Mouse (Mus musculus): ENCODE data around the gene Elobl. TPM values are rescaled to one million over a fixed set of nuclear protein-coding genes. Genes with fewer than 3 reads are reported as not detected.

Elobl gene
- polyA plus RNA-seq, 1 experiment from 2014 or later, result not detected

DNA sequence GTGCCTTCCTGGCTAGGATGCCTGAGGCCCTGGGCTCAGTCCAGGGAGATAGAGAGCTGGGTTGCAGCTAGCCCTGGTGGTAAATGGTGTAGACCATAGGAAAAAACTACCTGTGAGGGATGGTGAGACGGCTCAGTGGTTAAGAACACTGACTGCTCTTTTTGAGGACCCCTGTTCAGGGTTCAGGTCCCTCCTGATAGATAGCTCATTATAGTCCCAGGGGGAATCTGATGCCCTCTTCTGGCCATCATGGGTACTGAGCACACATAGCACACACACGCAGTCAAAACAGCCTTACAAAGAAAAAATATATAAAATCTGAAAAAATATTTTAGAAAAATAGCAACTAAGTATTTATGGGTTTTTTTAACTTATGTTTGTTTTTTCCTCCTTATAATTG, 9.6 kb upstream of the Elobl start:
- no peaks in the 10 kb centered on the region for H3K27me3 ChIP-seq (ENCODE audit: control insufficient read depth, insufficient read depth, low read length)
- H3K9ac ChIP-seq (ENCODE audit: low read length), result no peak overlapping the region
- H3K4me2 ChIP-seq (ENCODE audit: low read depth), result no peak overlapping the region
- H3K4me3 ChIP-seq (ENCODE audit: low read depth, low read length), result no peak overlapping the region
- ATAC-seq (ENCODE audit: insufficient read depth, low FRiP score, low TSS enrichment) (no peak), DNase-seq (ENCODE audit: low spot score) (no peak)
- no peaks in the 10 kb centered on the region for H3K9me3 ChIP-seq (ENCODE audit: control insufficient read depth, low read length)
- 86% methylated on average over 2 of the region's 2 CpGs for WGBS
- H3K4me1 ChIP-seq (ENCODE audit: control insufficient read depth, insufficient read depth, low read length), result no peaks in the 10 kb centered on the region; the same call in 1 of the 2 replicates
- no peaks in the 10 kb centered on the region for H3K36me3 ChIP-seq (ENCODE audit: control insufficient read depth, insufficient read depth, low read length)
- no peak overlapping the region for H3K27ac ChIP-seq (ENCODE audit: low read depth, low read length)

DNA sequence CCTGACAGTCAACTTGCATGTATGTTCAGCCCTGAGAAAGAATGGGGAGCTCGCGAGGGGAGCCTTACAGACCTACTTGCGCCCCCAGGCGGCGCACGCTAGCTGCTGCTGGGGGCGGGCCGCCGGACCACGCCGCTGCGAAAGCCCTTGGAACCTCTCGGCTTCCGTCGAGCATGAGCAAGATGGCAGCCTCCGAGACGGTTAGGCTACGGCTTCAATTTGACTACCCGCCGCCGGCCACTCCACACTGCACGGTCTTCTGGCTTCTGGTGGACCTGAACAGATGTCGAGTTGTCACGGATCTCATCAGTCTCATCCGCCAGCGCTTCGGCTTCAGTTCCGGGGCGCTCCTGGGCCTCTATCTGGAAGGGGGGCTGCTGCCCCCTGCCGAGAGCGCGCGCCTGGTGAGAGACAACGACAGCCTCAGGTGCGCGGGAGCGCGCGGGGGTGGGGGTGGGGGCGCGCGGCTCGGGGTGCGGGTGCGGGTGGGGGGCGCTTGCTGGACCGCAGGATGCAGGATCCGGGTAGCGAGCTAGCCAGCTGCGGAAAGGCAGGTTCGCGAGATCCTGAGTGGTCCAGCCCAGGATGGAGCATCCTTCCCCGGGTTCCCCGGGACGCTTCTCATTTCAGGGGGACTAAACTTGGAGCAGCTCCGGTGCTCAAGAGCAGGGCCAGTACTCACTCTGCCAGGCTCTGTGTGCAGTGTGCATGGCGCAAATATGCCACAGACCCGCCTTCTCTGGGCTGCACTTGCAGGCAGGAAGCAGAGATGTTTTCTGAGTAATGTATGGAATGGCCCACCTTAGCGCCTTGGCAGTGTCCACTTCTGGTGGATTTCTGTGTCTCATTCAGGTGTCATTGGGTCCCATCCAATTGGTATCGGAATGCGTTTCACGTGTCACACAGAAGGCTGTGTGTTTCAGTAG, 7.3 kb upstream of the Elobl start:
- WGBS, result 2% methylated on average over 62 of the region's 62 CpGs
- DNase-seq (ENCODE audit: low spot score) (peak; percentile 96), ATAC-seq (ENCODE audit: insufficient read depth, low FRiP score, low TSS enrichment) (peak; percentile 79)
- H3K27me3 ChIP-seq (ENCODE audit: control insufficient read depth, insufficient read depth, low read length), result no peaks in the 10 kb centered on the region
- H3K9ac ChIP-seq (ENCODE audit: low read length), result peak overlapping the region; percentile 88
- no peaks in the 10 kb centered on the region for H3K36me3 ChIP-seq (ENCODE audit: control insufficient read depth, insufficient read depth, low read length)
- H3K27ac ChIP-seq (ENCODE audit: low read depth, low read length), result peak overlapping the region; percentile 85
- peak overlapping the region; percentile 70 for H3K4me3 ChIP-seq (ENCODE audit: low read depth, low read length)
- H3K4me1 ChIP-seq (ENCODE audit: control insufficient read depth, insufficient read depth, low read length), result no peaks in the 10 kb centered on the region; the same call in 1 of the 2 replicates
- no peaks in the 10 kb centered on the region for H3K9me3 ChIP-seq (ENCODE audit: control insufficient read depth, low read length)
- peak overlapping the region; percentile 74 for H3K4me2 ChIP-seq (ENCODE audit: low read depth)

DNA sequence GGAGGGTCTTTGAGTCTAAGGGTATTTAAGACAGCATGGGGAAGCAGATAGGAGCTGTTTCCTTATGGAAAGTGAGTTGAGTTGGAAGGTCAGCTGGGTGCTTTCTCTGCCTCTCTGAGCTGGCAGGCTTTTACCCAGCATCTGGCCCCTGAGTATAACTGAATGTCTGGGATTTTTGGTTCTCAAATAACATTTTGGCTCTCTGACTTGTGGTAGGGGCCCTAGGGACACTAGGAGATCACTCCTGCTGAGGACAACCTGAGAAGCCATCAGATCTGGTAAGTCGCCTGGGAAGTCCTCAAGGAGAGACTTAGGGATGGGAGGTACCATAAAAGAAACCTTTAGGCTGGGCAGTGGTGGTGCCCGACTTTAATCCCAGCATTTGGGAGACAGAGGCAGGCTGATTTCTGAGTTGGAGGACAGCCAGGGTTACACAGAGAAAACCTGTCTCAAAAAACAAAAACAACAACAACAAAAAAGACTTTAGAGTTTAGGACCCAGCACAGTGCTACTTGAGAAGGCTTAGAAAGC, 3.5 kb upstream of the Elobl start, which contains the start of gene Coil:
Gene Coil, plus strand, starts transcription at position 51 of the 531 bp plus-strand sequence.
- Histone ChIP-seq H3K9ac (ENCODE audit: low read length) (no peak within 1 kb of the TSS), H3K4me3 (ENCODE audit: low read depth, low read length) (no peak within 1 kb of the TSS), H3K27me3 (ENCODE audit: control insufficient read depth, insufficient read depth, low read length) (no peaks in the 10 kb centered on the region), H3K4me2 (ENCODE audit: low read depth) (no peak within 1 kb of the TSS), H3K4me1 (ENCODE audit: control insufficient read depth, insufficient read depth, low read length) (no peaks in the 10 kb centered on the region; the same call in 1 of the 2 replicates), H3K36me3 (ENCODE audit: control insufficient read depth, insufficient read depth, low read length) (no peaks in the 10 kb centered on the region), H3K27ac (ENCODE audit: low read depth, low read length) (no peak within 1 kb of the TSS), H3K9me3 (ENCODE audit: control insufficient read depth, low read length) (no peaks in the 10 kb centered on the region)
- no peak for ATAC-seq (ENCODE audit: insufficient read depth, low FRiP score, low TSS enrichment)
- 37% methylated on average over 2 of the region's 2 CpGs for WGBS
- no peak for DNase-seq (ENCODE audit: low spot score)

DNA sequence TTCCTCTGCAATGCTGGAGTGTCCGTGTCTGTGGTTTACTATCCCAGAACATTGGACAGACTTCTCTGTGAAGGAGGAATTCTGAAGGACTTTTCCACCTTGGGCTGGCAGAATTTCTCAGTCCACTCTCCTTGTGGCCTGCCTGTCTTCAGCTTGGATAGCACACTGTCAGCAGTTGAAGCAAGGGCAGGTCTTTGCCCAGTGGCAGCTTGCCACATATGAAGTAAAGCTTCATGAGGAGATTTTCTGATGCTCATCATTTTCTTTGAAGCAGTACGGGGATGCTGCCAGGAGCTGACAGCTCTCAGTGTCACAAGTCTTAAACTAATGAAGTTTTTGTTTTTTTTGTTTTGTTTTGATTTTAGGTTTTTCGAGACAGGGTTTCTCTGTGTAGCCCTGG, 7.9 kb downstream of the Elobl start:
- Histone ChIP-seq H3K4me2 (ENCODE audit: low read depth) (no peak overlapping the region), H3K4me1 (ENCODE audit: control insufficient read depth, insufficient read depth, low read length) (no peaks in the 10 kb centered on the region), H3K9ac (ENCODE audit: low read length) (no peak overlapping the region), H3K27ac (ENCODE audit: low read depth, low read length) (no peak overlapping the region), H3K36me3 (ENCODE audit: control insufficient read depth, insufficient read depth, low read length) (no peaks in the 10 kb centered on the region), H3K27me3 (ENCODE audit: control insufficient read depth, insufficient read depth, low read length) (no peaks in the 10 kb centered on the region), H3K9me3 (ENCODE audit: control insufficient read depth, low read length) (no peaks in the 10 kb centered on the region), H3K4me3 (ENCODE audit: low read depth, low read length) (no peak overlapping the region)
- ATAC-seq (ENCODE audit: insufficient read depth, low FRiP score, low TSS enrichment), result no peak
- no peak for DNase-seq (ENCODE audit: low spot score)
- WGBS, result 86% methylated on average over 3 of the region's 3 CpGs

DNA sequence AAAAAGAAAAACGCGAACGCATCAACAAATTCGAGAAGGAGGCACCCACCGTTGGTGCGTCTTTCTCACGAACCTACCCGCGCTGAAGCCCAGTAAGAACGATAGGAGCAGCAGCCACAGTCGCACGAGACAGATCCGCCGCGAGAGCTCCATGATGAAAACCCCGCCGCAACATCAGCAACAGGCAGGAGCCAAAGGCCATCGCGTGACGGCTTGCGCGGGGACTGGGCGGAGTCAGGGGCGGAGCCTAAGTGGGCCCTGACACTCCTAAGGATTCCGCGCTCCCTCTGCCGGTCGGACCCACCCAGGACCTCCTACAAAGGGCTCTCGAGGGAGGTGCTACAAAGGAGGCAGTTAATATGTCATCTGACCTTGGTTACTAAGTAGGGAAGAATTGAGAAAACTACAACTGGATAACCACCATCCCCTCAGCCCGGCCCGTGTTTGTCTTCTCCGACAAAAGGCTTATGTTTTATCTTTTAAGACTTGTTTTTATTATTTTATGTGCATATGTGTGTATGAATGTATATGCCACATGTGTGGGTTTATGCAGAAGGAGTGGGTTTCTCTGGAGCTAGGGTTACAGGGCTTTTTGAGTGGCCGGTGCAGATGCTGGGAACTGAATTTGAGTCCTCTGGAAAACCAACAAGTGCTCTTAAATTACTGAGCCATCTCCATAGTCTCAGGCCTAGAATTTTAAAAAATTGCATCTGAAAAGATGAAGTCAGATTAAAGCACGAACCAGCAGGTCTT, 11.3 kb downstream of the Elobl start, which contains the start of gene Scpep1:
Gene Scpep1, minus strand, starts transcription at position 249 of the 753 bp plus-strand sequence.
- ATAC-seq (ENCODE audit: insufficient read depth, low FRiP score, low TSS enrichment) (peak; percentile 94), DNase-seq (ENCODE audit: low spot score) (peak; percentile 98)
- peak within 1 kb of the TSS; percentile 41 for H3K4me3 ChIP-seq (ENCODE audit: low read depth, low read length)
- peak within 1 kb of the TSS; percentile 47 for H3K4me2 ChIP-seq (ENCODE audit: low read depth)
- H3K4me1 ChIP-seq (ENCODE audit: control insufficient read depth, insufficient read depth, low read length), result no peaks in the 10 kb centered on the region
- no peak within 1 kb of the TSS for H3K27ac ChIP-seq (ENCODE audit: low read depth, low read length)
- peak within 1 kb of the TSS; percentile 57 for H3K9ac ChIP-seq (ENCODE audit: low read length)
- H3K27me3 ChIP-seq (ENCODE audit: control insufficient read depth, insufficient read depth, low read length), result no peaks in the 10 kb centered on the region
- WGBS, result 5% methylated on average over 34 of the region's 34 CpGs
- H3K36me3 ChIP-seq (ENCODE audit: control insufficient read depth, insufficient read depth, low read length), result peaks cover 2% of the 10 kb centered on the region; the same call in 1 of the 2 replicates
- no peaks in the 10 kb centered on the region for H3K9me3 ChIP-seq (ENCODE audit: control insufficient read depth, low read length)

DNA sequence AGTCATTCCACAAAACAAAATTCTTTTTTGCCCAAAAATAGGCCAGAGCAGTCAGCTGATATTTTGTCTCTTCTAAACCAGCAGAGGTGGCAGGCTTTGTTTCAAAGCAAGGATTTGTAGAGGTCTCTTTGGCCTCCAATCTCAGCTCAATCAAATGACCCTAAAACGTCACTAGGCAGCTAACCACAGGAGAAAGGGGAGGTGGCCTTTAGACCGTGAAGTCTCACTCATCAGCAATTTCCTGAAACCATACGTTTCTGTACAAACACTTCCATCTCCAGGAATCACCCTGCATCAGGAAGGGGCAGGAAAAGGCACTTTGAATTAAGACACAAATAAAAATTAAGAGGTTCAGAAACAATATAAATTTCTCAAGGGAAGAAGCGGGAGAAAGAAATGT, 11.9 kb downstream of the Elobl start:
- ATAC-seq (ENCODE audit: insufficient read depth, low FRiP score, low TSS enrichment) (peak; percentile 35; the same call in 1 of the 2 replicates), DNase-seq (ENCODE audit: low spot score) (peak; percentile 37)
- Histone ChIP-seq H3K4me3 (ENCODE audit: low read depth, low read length) (peak overlapping the region; percentile 41), H3K27ac (ENCODE audit: low read depth, low read length) (no peak overlapping the region), H3K4me1 (ENCODE audit: control insufficient read depth, insufficient read depth, low read length) (no peaks in the 10 kb centered on the region), H3K36me3 (ENCODE audit: control insufficient read depth, insufficient read depth, low read length) (peaks cover 2% of the 10 kb centered on the region; the same call in 1 of the 2 replicates), H3K4me2 (ENCODE audit: low read depth) (peak overlapping the region; percentile 47), H3K9ac (ENCODE audit: low read length) (peak overlapping the region; percentile 57), H3K27me3 (ENCODE audit: control insufficient read depth, insufficient read depth, low read length) (no peaks in the 10 kb centered on the region), H3K9me3 (ENCODE audit: control insufficient read depth, low read length) (no peaks in the 10 kb centered on the region)
- WGBS, result 1% methylated on average over 4 of the region's 4 CpGs

DNA sequence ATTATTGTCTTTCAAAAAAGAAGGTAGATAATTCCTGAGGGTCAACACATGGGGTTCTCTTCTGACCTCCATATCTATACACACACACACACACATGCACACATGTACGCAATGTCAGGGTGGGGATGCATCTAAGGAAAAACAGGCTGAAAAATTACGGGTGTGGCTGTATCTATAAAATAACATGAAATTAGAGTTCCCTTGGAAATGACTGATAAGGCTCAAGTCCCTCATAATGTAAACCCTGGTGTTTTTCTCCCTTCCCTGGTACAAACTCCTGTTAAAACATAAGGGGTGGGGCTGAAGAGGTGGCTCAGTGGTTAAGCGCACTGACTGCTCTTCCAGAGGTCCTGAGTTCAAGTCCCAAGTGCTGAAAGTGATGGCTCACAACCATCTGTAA, 13.1 kb downstream of the Elobl start:
- 91% methylated on average over 3 of the region's 3 CpGs for WGBS
- Histone ChIP-seq H3K4me1 (ENCODE audit: control insufficient read depth, insufficient read depth, low read length) (no peaks in the 10 kb centered on the region), H3K4me3 (ENCODE audit: low read depth, low read length) (no peak overlapping the region), H3K4me2 (ENCODE audit: low read depth) (no peak overlapping the region), H3K9ac (ENCODE audit: low read length) (no peak overlapping the region), H3K27ac (ENCODE audit: low read depth, low read length) (no peak overlapping the region), H3K9me3 (ENCODE audit: control insufficient read depth, low read length) (no peaks in the 10 kb centered on the region), H3K27me3 (ENCODE audit: control insufficient read depth, insufficient read depth, low read length) (no peaks in the 10 kb centered on the region), H3K36me3 (ENCODE audit: control insufficient read depth, insufficient read depth, low read length) (peaks cover 2% of the 10 kb centered on the region; the same call in 1 of the 2 replicates)
- ATAC-seq (ENCODE audit: insufficient read depth, low FRiP score, low TSS enrichment) (no peak), DNase-seq (ENCODE audit: low spot score) (no peak)

DNA sequence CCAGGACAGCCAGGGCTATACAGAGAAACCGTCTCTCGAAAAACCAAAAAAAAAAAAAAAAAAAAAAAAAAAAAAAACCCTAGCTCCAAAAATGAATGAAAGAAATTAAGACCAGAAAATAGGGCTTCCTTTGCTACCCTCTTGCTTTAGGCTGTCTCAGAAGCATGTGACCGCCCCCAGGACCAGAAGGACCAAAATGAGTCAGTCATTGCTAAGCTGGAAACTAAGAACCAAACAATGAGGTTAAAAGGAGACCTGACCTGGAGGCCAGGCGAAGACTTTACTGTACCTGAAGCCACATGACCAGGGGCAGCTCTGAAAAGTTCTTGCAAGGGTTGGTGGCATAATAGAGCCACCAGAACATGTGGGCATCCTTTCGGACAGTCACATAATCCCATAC, 14.6 kb downstream of the Elobl start:
- no peak for DNase-seq (ENCODE audit: low spot score)
- Histone ChIP-seq H3K36me3 (ENCODE audit: control insufficient read depth, insufficient read depth, low read length) (peaks cover 2% of the 10 kb centered on the region; the same call in 1 of the 2 replicates), H3K9ac (ENCODE audit: low read length) (no peak overlapping the region), H3K9me3 (ENCODE audit: control insufficient read depth, low read length) (no peaks in the 10 kb centered on the region), H3K27ac (ENCODE audit: low read depth, low read length) (no peak overlapping the region), H3K27me3 (ENCODE audit: control insufficient read depth, insufficient read depth, low read length) (no peaks in the 10 kb centered on the region), H3K4me2 (ENCODE audit: low read depth) (no peak overlapping the region), H3K4me3 (ENCODE audit: low read depth, low read length) (no peak overlapping the region), H3K4me1 (ENCODE audit: control insufficient read depth, insufficient read depth, low read length) (no peaks in the 10 kb centered on the region)
- 89% methylated on average over 5 of the region's 5 CpGs for WGBS
- no peak for ATAC-seq (ENCODE audit: insufficient read depth, low FRiP score, low TSS enrichment)
